Mouse (Mus musculus): ENCODE data around the gene Fnip1. TPM values are rescaled to one million over a fixed set of nuclear protein-coding genes. Genes with fewer than 3 reads are reported as not detected.

Fnip1 gene
- total RNA-seq, 2 experiments from 2014 or later, result 27.5 to 27.8 TPM

- no peak for DNase-seq (ENCODE audit: low spot score in 2 of 2)
These were observed 101.0 kb downstream of the Fnip1 start for GRCm38 (mm10) chr11:54539031-54539430.

- no peak for DNase-seq (ENCODE audit: low spot score in 2 of 2)
These were observed 101.5 kb downstream of the Fnip1 start for GRCm38 (mm10) chr11:54539486-54539885.

GRCm38 (mm10) chr11:54540328-54540727 lies 102.3 kb downstream of the Fnip1 start:
- peak in 1 of 2 experiments; percentile 27 for DNase-seq (ENCODE audit: low spot score in 2 of 2)

GRCm38 (mm10) chr11:54542414-54542813 lies 104.4 kb downstream of the Fnip1 start:
- DNase-seq (ENCODE audit: low spot score in 2 of 2), result no peak

- no peak for DNase-seq (ENCODE audit: low spot score in 2 of 2)
These were observed 117.0 kb downstream of the Fnip1 start for GRCm38 (mm10) chr11:54554970-54555369.

- DNase-seq (ENCODE audit: low spot score in 2 of 2), result no peak
These were observed 124.8 kb downstream of the Fnip1 start for GRCm38 (mm10) chr11:54562761-54563160.

Other genes with a start within 250 kb of the Fnip1 start
- gene Csf2, start 188.5 kb upstream of the Fnip1 start, total RNA-seq (2021), result not detected
- gene Il3, start 170.9 kb upstream of the Fnip1 start, total RNA-seq (2021), result not detected
- gene Acsl6, start 134.4 kb upstream of the Fnip1 start, total RNA-seq (2021), result 100 to 1,000 TPM; 173 TPM
- gene Meikin, start 67.5 kb upstream of the Fnip1 start, total RNA-seq (2021), result not detected
- 10 to 100 TPM; 36.6 to 38.4 TPM for gene Rapgef6, start 84.6 kb downstream of the Fnip1 start, total RNA-seq (2021)

Data from layer of hippocampus, postnatal 14 days (tissue).